Mouse (Mus musculus) bone marrow macrophage, adult 2 months (primary cell): ENCODE results near the gene Spsb1.

Experiments
- CTCF ChIP-seq: IDR thresholded peaks from 2 replicates; pipeline ENCODE4 v1.5.1; 2012; ENCODE audit warnings: low read depth, mild to moderate bottlenecking, low read length, moderate library complexity
- POLR2A ChIP-seq: IDR thresholded peaks from 2 replicates; pipeline ENCODE4 v1.6.1; 2012; ENCODE audit warnings: mild to moderate bottlenecking, low read depth, low read length, borderline replicate concordance

DNA sequence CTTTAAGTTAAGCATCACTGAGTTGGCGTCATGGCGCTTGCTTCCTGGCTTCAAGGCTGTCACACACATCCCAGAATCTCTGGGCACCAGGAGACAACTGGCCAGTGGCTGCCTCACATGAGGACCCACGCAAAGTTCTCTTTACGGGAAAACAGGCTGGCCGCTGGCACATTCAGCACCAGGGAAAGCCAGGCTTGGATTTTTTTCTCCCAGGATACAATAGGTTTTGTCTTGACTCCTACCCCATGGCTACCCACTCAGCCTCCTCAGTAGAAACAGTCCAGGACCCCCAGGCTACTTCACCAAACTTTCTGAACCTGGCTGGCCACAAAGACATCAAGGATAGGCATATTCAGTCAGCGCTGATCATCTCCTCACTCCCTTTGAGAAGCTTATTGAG is 19.4 kb downstream of the Spsb1 start:
- TF ChIP-seq POLR2A, result no peak
- TF ChIP-seq CTCF, result no peak
